Mouse (Mus musculus) embryonic fibroblast, embryonic 13.5 days (primary cell): Measurements from ENCODE around the gene Pdx1.

ENCODE experiments used
- CTCF ChIP-seq: IDR thresholded peaks from 2 replicates; pipeline ENCODE4 v1.5.1; 2011; ENCODE audit warnings: mild to moderate bottlenecking, control low read depth, low read length, moderate library complexity, borderline replicate concordance; ENCODE audit not compliant: insufficient read depth
- POLR2A ChIP-seq: IDR thresholded peaks from 2 replicates; pipeline ENCODE4 v1.6.1; 2011; ENCODE audit warnings: low read depth, mild to moderate bottlenecking, control low read depth, low read length, moderate library complexity

GRCm38 (mm10) chr5:147243908-147244307 is 25.9 kb upstream of the Pdx1 start:
- TF ChIP-seq POLR2A: no peak
- TF ChIP-seq CTCF: no peak
